Mouse (Mus musculus) activated CD4-positive, CD25-positive, alpha-beta regulatory T cell, adult 9 weeks (primary cell): ENCODE results near the gene Ikzf4. TPM values are rescaled to one million over a fixed set of nuclear protein-coding genes. Genes with fewer than 3 reads are reported as not detected.

ENCODE experiments used
- polyA plus RNA-seq: library from polyadenylated mRNA; unstranded; fragments of 100-300 nt; shearing (Covaris generic); gene quantifications from one replicate; pipeline ENCODE4 v1.2.1, GENCODE M21; 2017

The Ikzf4 gene
- 148 TPM for polyA plus RNA-seq

DNA sequence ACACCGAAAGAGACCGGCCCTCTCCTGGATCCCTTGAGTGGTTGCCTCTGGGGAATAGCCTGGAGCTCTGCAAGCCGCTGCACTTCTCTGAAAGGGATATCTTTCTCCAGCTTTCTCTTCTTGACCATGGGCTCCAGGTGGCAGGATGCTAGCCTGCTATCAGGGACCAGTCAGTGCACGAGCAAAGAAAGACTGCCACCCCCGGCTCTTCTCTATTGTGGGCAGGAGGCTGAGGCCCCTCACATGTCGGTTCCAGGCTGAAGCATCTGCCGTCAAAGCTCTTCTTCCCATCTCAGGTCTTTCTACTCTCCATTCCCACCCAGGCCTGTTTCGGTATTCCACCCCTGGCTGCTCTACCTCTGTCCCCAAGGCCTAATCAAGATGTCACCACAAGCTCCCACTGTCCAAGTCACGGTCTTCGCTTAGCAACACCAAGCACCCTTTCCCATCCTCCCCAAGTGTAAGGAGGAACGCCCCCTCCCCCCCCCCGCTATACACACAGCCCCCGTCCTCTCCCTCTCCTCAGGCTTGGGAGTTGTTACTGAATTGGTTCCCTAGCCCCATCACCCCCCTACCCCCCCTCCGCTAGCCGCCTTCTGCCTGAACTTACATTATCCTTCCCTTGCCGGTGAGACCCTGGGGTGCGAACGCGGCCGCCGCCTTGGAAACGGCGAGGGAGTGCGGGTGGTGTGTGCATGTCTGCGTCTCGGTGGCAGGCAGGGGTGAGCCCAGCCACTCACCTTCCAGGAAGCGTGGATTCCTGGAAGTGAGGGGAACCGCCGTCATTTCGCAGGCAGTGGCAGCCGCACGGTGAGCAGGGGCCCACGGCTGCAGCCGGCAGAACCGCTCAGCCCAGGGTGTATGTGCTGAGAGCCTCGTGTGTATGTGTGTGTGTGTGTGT is at the start of gene Ikzf4:
TSS of gene Ikzf4 (minus strand) at position 881 of the 901 bp plus-strand sequence.

DNA sequence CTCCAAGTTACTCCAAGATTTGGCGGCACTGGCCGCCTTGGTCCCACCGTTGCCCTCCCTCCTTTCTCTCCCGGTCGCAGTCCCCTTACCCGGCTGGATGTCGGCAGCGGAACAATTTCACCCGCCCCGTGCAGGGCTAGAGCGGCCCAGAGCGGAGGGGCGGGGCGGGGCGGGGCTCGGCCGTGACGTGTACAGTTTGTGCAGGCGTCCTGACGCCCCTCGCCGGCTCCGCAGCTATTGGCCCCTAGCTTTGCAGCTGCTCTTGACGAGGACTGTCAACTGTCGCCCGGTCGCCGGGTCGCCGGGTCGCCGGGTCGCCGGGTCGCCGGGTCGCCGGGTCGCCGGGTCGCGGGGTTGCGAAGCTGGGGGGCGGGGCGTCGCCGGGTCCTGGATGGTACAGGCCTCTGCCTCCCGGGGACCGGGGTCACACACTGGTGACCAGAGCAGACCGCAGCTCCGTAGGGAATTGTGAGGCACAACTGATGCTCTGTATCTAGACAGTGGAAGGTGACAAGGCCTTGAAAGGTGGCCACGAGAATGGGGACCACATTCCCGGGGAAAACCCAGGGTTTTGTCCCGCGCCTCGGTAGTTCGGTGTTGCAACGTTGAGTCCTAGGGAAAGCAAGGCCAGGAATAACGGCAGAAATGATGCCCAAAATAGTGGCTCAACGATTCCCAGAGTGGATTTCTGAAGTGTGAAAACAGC is 28.1 kb upstream of the Ikzf4 start, which contains the start of gene Suox:
TSS of gene Suox (minus strand) at position 311 of the 706 bp plus-strand sequence.

DNA sequence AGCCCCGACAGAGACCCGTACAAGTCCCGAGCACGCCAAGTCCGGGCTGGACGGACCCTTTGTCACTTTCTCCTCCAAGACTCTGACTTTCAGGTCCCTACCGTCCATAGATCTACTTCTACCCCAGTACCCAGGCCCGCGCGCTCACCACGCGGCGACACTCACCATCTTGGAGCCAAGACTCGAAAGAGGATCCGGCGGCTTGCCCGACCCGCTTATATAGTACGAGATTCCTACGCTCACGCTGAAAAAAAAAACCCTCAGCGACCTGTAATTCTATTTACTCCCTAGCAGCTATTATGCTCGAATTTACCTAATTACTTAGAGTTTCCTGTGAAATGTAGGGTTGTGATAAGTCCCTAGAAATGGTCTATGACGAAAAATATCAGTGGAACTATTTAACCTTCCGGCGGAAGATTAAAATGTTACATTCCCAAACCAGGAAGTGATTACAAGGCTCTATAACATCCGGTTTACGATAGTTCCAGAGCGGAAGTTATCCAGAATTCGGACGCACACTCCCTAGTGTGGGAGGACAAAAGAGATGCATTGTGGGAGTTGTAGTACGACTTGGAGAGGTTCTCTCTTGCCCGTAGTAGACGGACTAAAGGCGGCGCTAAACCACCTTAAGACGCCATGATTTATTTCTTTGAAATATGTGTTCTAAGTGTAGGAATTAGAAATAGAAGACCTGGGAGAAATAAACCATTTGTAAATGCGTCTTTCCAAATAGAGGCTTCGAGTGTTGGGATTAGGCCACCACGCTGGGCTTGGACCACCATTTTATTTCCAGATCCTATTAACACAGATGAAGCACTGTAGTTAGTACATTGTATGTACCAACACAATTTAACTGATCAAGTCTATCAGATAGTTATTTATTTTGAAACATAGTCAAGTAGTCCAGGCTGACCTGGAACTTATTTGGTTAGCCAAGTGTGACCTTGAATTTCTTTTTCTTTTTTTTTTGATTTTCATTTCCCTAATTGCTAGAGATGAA is 19.2 kb downstream of the Ikzf4 start, which contains the start of gene Rps26:
TSS of gene Rps26 (minus strand) at position 437 of the 1,000 bp plus-strand sequence.

DNA sequence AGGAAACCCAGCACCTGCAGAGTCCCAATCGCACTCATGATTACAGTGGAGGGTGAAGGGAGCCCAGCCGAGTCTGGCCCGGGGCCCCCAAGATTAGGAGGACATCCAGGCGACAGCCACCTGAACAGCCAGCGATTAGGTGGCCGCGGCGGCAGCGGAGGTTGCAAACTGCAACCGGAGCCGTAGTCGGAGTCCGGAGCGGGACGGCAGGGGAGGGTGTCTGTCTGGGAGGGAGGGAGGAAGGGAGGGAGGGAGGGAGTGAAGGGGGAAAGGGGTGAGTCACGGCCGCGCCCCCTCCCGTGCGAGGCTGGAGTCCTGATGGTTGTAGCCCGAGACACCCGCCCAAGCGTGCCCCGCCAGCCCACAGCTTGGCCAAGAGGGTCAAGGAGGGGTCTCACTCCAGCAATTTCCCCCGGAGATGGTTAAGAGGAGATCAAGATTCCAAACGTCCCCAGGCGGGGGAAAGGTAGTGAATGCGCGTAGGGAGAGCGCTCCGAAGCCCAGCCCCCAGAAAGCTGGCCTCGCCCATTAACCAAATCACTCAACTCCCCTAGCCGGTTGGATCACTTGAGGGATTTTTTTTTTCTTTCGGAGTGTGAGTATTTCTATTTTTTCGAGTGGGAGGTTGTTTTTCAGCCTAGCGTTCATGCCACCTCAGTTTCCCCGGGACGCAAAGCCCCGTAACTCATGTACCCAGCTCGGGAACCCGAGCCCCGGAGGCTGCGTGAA is 56.2 kb downstream of the Ikzf4 start, which contains the start of gene Erbb3:
TSS of gene Erbb3 (minus strand) at position 189 of the 729 bp plus-strand sequence.

Other genes with a start within 250 kb of the Ikzf4 start
- 0.13 TPM for gene Slc39a5, start 244.8 kb downstream of the Ikzf4 start, polyA plus RNA-seq
- 128 TPM for gene Nabp2, start 234.5 kb downstream of the Ikzf4 start, polyA plus RNA-seq
- gene Rnf41, start 234.3 kb downstream of the Ikzf4 start, polyA plus RNA-seq: 47.8 TPM
- 131 TPM for gene Smarcc2, start 186.7 kb downstream of the Ikzf4 start, polyA plus RNA-seq
- gene Myl6, start 151.8 kb downstream of the Ikzf4 start, polyA plus RNA-seq: 1,659 TPM
- gene Myl6b, start 147.3 kb downstream of the Ikzf4 start, polyA plus RNA-seq: 3.1 TPM
- gene Esyt1, start 120.1 kb downstream of the Ikzf4 start, polyA plus RNA-seq: 182 TPM
- gene Zc3h10, start 98.2 kb downstream of the Ikzf4 start, polyA plus RNA-seq: 26.0 TPM
- 3,120 TPM for gene Rpl41, start 96.7 kb downstream of the Ikzf4 start, polyA plus RNA-seq
- 35.9 TPM for gene Pa2g4, start 80.0 kb downstream of the Ikzf4 start, polyA plus RNA-seq
- 11.3 TPM for gene Erbb3, start 56.3 kb downstream of the Ikzf4 start, polyA plus RNA-seq
- 829 TPM for gene Rps26, start 19.2 kb downstream of the Ikzf4 start, polyA plus RNA-seq
- 51.9 TPM for gene Suox, start 28.1 kb upstream of the Ikzf4 start, polyA plus RNA-seq
- 49.0 TPM for gene Rab5b, start 50.3 kb upstream of the Ikzf4 start, polyA plus RNA-seq
- gene Pmel, start 58.2 kb upstream of the Ikzf4 start, polyA plus RNA-seq: 4.9 TPM
- gene Cdk2, start 59.0 kb upstream of the Ikzf4 start, polyA plus RNA-seq: 38.5 TPM
- gene Dgka, start 98.9 kb upstream of the Ikzf4 start, polyA plus RNA-seq: 715 TPM
- gene Pym1, start 101.9 kb upstream of the Ikzf4 start, polyA plus RNA-seq: 38.2 TPM
- not detected for gene Mmp19, start 144.9 kb upstream of the Ikzf4 start, polyA plus RNA-seq
- gene Dnajc14, start 158.1 kb upstream of the Ikzf4 start, polyA plus RNA-seq: 124 TPM
- gene Tmem198b, start 158.4 kb upstream of the Ikzf4 start, polyA plus RNA-seq: 5.1 TPM
- gene Sarnp, start 171.3 kb upstream of the Ikzf4 start, polyA plus RNA-seq: 164 TPM
- 77.1 TPM for gene Ormdl2, start 175.7 kb upstream of the Ikzf4 start, polyA plus RNA-seq
- 0.88 TPM for gene Gdf11, start 245.7 kb upstream of the Ikzf4 start, polyA plus RNA-seq